Mouse (Mus musculus): ENCODE results near the gene Armc5.
A peak's percentile ranks its signal among the peaks of the same experiment; 100 is the strongest.

Gene Armc5

GRCm38 (mm10) chr7:128246496-128247391 lies 9.6 kb downstream of the Armc5 start, which contains the start of gene Tgfb1i1:
Gene Tgfb1i1 (plus strand): TSS chr7:128246812.
- peak; percentile 65 for DNase-seq (ENCODE audit: low spot score)

GRCm38 (mm10) chr7:128247443-128247842 lies 10.3 kb downstream of the Armc5 start:
- peak; percentile 84 for DNase-seq (ENCODE audit: low spot score)

DNA sequence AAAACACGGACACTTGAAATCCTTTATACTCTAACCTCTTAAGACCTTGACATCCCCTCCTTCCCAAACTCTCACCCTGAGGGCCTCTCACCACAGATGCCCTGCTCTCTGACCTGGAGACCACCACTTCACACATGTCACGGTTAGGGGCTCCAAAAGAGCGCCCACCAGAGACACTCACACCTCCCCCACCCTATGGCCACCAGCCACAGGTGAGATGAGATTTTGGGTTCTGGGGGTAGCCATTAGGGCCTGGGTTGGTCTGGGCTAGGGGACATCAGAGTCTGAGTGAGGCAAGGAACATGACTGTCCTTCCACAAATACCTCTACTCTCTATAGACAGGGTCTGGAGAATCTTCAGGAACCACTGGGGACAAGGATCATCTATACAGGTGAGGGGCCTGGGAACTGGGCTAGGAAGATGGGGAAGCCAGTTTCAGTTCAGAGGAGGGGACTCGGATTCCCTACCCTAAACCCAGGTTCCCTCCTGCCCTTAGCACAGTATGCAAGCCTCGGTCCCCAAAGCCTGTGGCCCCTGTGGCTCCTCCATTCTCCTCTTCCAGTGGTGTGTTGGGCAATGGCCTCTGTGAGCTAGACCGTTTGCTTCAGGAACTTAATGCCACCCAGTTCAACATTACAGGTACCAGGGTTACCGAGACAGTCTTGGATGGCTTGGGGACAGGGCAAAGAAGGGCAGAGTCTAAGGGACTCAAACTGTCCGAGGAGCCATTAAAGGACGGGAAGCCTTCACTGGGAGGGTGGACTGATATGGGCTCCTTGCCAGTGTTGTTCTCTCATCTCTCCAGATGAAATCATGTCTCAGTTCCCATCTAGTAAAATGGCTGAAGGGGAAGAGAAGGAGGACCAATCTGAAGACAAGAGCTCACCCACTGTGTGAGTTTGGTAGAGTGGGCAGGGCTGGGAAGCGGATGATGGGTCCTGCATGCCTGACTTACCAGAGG lies 11.2 kb downstream of the Armc5 start:
- DNase-seq (ENCODE audit: low spot score): no peak

DNA sequence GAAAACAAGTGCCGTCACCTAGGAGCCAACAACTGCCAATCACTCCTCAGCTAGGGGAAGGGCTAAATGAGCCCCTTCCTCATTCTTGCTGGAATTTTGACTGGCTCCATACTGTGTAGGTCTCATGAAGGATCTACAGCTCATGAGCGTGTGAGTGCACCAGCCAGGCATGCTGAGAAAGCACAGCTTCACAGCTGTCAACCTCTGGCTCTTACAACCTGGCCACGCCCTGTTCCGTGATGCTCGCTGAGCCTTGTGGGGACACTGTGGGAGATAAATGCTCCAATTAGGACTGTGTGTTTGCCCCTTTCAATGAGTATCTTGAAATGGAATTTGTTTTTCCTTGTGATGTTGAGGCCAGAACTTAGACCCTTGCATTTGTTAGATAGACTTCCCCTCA lies 12.9 kb downstream of the Armc5 start:
- no peak for DNase-seq (ENCODE audit: low spot score)

GRCm38 (mm10) chr7:128251946-128252345 lies 14.8 kb downstream of the Armc5 start:
- no peak for DNase-seq (ENCODE audit: low spot score)

DNA sequence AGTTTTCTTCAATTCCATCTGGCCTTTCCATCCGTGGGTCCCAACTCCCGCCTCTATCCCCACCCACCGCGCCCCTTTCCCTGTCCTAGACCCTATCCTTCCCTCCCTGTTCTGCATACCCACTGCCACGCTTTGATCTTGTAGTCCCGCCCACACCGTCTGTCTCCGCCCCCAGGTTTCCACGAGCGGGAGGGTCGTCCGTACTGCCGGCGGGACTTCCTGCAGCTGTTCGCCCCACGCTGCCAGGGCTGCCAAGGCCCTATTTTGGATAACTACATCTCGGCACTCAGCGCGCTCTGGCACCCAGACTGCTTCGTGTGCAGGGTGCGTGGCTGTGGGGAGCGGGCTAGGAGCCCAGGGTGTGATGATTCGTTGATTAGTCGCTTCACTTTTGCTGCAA lies 15.5 kb downstream of the Armc5 start:
- no peak for DNase-seq (ENCODE audit: low spot score)

GRCm38 (mm10) chr7:128254978-128255377 lies 17.8 kb downstream of the Armc5 start:
- DNase-seq (ENCODE audit: low spot score): no peak

- no peak for DNase-seq (ENCODE audit: low spot score)
These were observed 18.6 kb downstream of the Armc5 start for GRCm38 (mm10) chr7:128255757-128256156.

- DNase-seq (ENCODE audit: low spot score): no peak
These were observed 19.7 kb downstream of the Armc5 start for GRCm38 (mm10) chr7:128256783-128257334.

GRCm38 (mm10) chr7:128265411-128265810 lies 28.3 kb downstream of the Armc5 start, which contains the start of gene Slc5a2:
Gene Slc5a2 (plus strand): TSS chr7:128265657.
- DNase-seq (ENCODE audit: low spot score): no peak

GRCm38 (mm10) chr7:128266056-128266455 lies 28.9 kb downstream of the Armc5 start:
- no peak for DNase-seq (ENCODE audit: low spot score)

GRCm38 (mm10) chr7:128267391-128267790 lies 30.2 kb downstream of the Armc5 start:
- no peak for DNase-seq (ENCODE audit: low spot score)

DNA sequence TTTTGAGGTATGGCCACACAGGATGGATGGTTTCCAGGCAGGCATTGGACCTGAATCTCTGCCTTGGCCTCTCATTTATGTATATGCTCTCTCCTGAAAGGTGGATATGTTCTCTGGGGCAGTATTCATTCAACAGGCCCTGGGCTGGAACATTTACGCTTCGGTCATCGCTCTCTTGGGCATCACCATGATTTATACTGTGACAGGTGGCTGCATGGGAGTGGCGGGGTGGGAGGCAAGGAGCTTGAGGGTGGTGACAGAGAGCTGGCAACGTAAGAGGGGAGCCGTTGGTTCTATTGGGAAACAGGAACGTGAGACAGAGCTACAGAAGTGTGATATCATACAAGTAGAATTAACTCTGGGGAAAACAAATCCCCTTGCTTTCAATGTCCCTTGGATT lies 30.7 kb downstream of the Armc5 start:
- no peak for DNase-seq (ENCODE audit: low spot score)

- no peak for DNase-seq (ENCODE audit: low spot score)
These were observed 33.3 kb downstream of the Armc5 start for GRCm38 (mm10) chr7:128270431-128270850.

DNA sequence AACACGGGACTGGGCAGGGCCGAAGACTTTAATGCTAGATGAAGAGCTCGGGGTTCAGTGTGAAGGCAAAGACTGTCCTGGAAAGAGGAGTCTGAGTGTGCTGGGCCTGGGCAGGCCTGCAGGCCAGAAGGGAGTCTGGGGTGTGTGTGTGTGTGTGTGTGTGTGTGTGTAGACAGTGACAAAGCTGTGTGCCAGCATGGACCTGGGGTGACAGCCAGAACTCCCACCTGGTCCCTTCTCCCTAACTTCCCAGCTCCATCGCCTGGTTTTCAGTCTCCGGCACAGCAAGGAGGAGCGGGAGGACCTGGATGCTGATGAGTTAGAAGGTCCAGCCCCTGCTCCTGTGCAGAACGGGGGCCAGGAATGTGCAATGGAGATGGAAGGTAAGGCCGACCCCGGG lies 34.4 kb downstream of the Armc5 start:
- no peak for DNase-seq (ENCODE audit: low spot score)

- DNase-seq (ENCODE audit: low spot score): no peak
These were observed 38.9 kb downstream of the Armc5 start for GRCm38 (mm10) chr7:128276051-128276450.

DNA sequence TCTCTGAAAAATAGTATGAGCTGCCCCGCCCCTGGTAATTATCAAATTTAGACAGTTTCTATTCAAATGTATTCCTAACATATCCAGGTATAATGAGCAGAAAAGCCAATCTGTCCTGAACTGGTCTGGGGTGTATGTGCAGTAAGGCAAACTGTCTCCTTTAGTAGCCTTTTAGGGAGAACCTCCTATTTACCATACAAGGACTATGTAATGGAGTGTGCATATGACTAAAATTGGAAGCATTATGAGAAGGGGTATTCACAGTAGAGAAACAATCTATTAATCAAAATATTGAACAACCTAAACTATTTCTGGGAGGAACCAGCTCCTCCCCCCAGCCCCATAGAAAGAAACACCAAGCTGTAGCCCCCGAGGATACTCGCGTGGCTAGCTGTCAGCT lies 42.6 kb downstream of the Armc5 start:
- DNase-seq (ENCODE audit: low spot score): no peak

- no peak for DNase-seq (ENCODE audit: low spot score)
These were observed 44.6 kb downstream of the Armc5 start for GRCm38 (mm10) chr7:128281765-128282164.

DNA sequence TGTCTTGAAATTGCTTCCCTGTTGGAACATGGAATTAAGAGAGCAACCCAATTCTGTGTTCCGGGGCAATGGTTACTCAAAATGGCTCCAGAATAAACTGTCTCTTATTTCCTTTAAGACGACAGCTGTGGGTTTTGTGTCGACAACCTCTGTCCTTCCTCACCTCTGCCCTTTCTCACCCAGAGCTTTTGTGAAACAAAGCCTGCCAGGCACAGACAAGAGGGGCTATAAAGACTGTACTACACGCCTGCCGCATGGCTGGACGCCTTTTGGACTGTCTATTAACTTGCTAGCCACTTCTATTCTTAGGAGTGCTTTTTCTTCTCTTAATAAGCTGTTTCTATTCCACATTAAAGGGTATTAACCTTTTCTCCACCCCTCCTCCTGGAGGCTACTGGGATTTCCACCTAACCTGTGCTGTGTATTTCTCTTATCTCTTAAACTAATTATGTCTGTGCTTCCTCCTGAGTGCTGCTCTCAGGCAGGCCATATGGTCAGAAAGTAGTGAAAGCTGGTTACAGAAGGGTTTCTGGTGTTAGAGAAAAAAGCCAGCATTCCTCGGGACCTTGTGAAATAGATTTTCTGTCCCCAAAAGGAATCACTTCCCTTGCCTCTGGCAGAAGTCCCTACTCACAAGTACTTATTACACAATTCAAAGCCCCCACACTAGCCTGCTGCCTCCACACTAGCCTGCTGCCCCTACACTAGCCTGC lies 45.5 kb downstream of the Armc5 start:
- no peak for DNase-seq (ENCODE audit: low spot score)

GRCm38 (mm10) chr7:128284047-128284446 lies 46.9 kb downstream of the Armc5 start:
- no peak for DNase-seq (ENCODE audit: low spot score)

DNA sequence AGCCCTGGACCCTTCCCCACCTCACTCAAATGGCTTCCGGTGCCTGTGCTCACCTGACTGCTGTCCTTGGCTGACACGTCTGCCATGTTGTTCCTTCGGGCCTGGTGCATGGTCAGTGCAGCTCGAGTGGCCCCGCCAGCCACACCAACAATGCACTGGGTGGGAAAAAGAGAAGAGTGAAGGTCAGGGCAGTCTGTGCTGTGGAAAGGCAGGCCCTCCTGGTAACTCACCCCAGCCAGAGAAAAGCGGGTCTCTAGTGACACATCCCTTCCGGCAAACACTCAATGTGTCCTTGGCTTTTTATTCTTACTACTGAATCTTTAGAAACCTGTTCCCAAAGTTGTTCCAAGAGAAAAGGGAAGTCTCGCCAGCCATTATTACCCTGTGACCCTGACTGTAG lies 47.9 kb downstream of the Armc5 start:
- no peak for DNase-seq (ENCODE audit: low spot score)
